Mouse (Mus musculus): ENCODE measurements around the gene Tceal9. TPM values are rescaled to one million over a fixed set of nuclear protein-coding genes. Genes with fewer than 3 reads are reported as not detected.
"Not testable (repeated sequence)": the region's sequence is repeated elsewhere in the genome, so short reads cannot be mapped to it uniquely, and the experiment has no call there.

Gene Tceal9
- total and polyA plus RNA-seq, 3 experiments = 79.9 to 197 (median 147) TPM

DNA sequence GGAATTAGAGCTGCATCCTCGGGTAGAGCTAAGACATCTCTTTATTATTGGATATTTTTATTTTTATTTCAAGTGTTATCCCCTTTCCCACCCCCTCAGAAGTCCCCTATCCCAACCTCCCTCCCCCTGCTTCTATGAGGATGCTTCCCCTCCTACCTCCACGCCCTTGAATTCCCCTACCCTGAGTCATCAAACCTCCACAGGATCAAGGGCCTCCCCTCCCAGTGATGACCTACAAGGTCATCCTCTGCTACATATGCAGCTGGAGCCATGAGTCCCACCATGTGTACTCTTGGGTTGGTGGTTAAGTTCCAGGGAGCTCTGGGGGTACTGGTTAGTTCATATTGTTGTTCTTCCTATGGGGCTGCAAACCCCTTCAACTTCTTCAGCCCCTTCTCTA is 31.5 kb upstream of the Tceal9 start:
- in situ Hi-C loops (cut with MboI; ENCODE audit: low pct_ligation_motif_present, low pct_unique_long_range_greater_than_20kb, low sequenced_read_pairs) (no loop called here), dilution Hi-C loops (cut with MboI; ENCODE audit: extremely low pct_ligation_motif_present, extremely low pct_unique_long_range_greater_than_20kb, low sequenced_read_pairs) (no loop called here)
- Histone ChIP-seq H3K27ac (ENCODE audit: insufficient read depth, low read depth) (no peak overlapping the region), H3K36me3 (replicated peaks in 1 of 2; ENCODE audit: control insufficient read depth in 1 of 2, insufficient read depth in 1 of 2, low read length in 1 of 2) (no peaks in the 10 kb centered on the region), H3K4me1 (ENCODE audit: control insufficient read depth in 1 of 2, insufficient read depth in 2 of 2) (no peaks in the 10 kb centered on the region), H3K27me3 (replicated peaks) (no peaks in the 10 kb centered on the region), H3K9ac (ENCODE audit: insufficient read depth, low read depth) (no peak overlapping the region), H3K4me2 (ENCODE audit: insufficient read depth, low read depth, poor library complexity, severe bottlenecking) (no peak overlapping the region), H3K9me3 (replicated peaks; ENCODE audit: low read length) (no peaks in the 10 kb centered on the region), H3K79me2 (replicated peaks; ENCODE audit: control insufficient read depth, extremely low read depth, insufficient read depth, poor library complexity, severe bottlenecking) (no peaks in the 10 kb centered on the region), H3K4me3 (replicated peaks in 1 of 3; ENCODE audit: low read depth in 2 of 3, low read length in 2 of 3, poor library complexity in 1 of 3) (no peak overlapping the region)
- TF ChIP-seq ZNF384 (IDR thresholded peaks at IDR 0.05; ENCODE audit: low read depth, low read length) = no peak
- no peak for DNase-seq (ENCODE audit: extremely low read depth)

GRCm38 (mm10) chrX:136214729-136215677 is 29.9 kb upstream of the Tceal9 start, which contains the start of the genes Tceal7 and Bex1:
Gene Tceal7 (plus strand): TSS chrX:136214779.
Gene Bex1 (minus strand): TSS chrX:136215513.
- dilution Hi-C loops (cut with MboI; ENCODE audit: extremely low pct_ligation_motif_present, extremely low pct_unique_long_range_greater_than_20kb, low sequenced_read_pairs); H3K27me3 ChIP-seq (replicated peaks); H3K9ac ChIP-seq (ENCODE audit: insufficient read depth, low read depth); in situ Hi-C loops (cut with MboI; ENCODE audit: low pct_ligation_motif_present, low pct_unique_long_range_greater_than_20kb, low sequenced_read_pairs); H3K27ac ChIP-seq (ENCODE audit: insufficient read depth, low read depth); H3K36me3 ChIP-seq (replicated peaks in 1 of 2; ENCODE audit: control insufficient read depth in 1 of 2, insufficient read depth in 1 of 2, low read length in 1 of 2); H3K9me3 ChIP-seq (replicated peaks; ENCODE audit: low read length); H3K4me2 ChIP-seq (ENCODE audit: insufficient read depth, low read depth, poor library complexity, severe bottlenecking); H3K4me1 ChIP-seq (ENCODE audit: control insufficient read depth in 1 of 2, insufficient read depth in 2 of 2); DNase-seq (ENCODE audit: extremely low read depth); H3K79me2 ChIP-seq (replicated peaks; ENCODE audit: control insufficient read depth, extremely low read depth, insufficient read depth, poor library complexity, severe bottlenecking); H3K4me3 ChIP-seq (replicated peaks in 1 of 3; ENCODE audit: low read depth in 2 of 3, low read length in 2 of 3, poor library complexity in 1 of 3): not testable (repeated sequence)

DNA sequence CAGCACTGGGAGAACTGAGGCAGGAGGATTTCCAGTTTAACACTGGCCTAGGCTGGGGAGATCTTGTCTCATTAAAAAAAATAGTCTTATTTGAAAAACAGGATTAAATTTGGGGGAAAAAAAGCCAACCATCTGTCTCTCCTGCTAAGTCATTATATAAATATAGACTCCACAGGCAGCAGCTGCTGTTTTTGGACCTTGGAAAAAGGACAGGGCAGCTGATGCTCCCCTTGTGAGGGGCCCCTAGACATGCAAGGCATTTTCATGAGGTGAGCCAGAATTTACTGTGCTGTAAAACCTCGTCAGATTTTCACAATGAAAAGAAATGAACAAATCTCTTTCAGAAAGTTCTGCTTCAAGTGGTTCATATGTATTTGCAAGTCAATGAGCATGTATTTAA is 28.6 kb upstream of the Tceal9 start:
- H3K27ac ChIP-seq (ENCODE audit: insufficient read depth, low read depth) = no peak overlapping the region
- H3K36me3 ChIP-seq (replicated peaks in 1 of 2; ENCODE audit: control insufficient read depth in 1 of 2, insufficient read depth in 1 of 2, low read length in 1 of 2) = no peaks in the 10 kb centered on the region
- in situ Hi-C loops (cut with MboI; ENCODE audit: low pct_ligation_motif_present, low pct_unique_long_range_greater_than_20kb, low sequenced_read_pairs) = no loop called here
- no peaks in the 10 kb centered on the region for H3K79me2 ChIP-seq (replicated peaks; ENCODE audit: control insufficient read depth, extremely low read depth, insufficient read depth, poor library complexity, severe bottlenecking)
- no peaks in the 10 kb centered on the region for H3K9me3 ChIP-seq (replicated peaks; ENCODE audit: low read length)
- H3K27me3 ChIP-seq (replicated peaks) = no peaks in the 10 kb centered on the region
- dilution Hi-C loops (cut with MboI; ENCODE audit: extremely low pct_ligation_motif_present, extremely low pct_unique_long_range_greater_than_20kb, low sequenced_read_pairs) = no loop called here
- H3K9ac ChIP-seq (ENCODE audit: insufficient read depth, low read depth) = no peak overlapping the region
- H3K4me1 ChIP-seq (ENCODE audit: control insufficient read depth in 1 of 2, insufficient read depth in 2 of 2) = no peaks in the 10 kb centered on the region
- H3K4me2 ChIP-seq (ENCODE audit: insufficient read depth, low read depth, poor library complexity, severe bottlenecking) = no peak overlapping the region
- no peak for DNase-seq (ENCODE audit: extremely low read depth)
- H3K4me3 ChIP-seq (replicated peaks in 1 of 3; ENCODE audit: low read depth in 2 of 3, low read length in 2 of 3, poor library complexity in 1 of 3) = no peak overlapping the region
- TF ChIP-seq POLR2AphosphoS2 (IDR thresholded peaks at IDR 0.05; ENCODE audit: low read depth, low read length) (no peak), CHD2 (IDR thresholded peaks at IDR 0.05; ENCODE audit: low read length) (no peak), ZKSCAN1 (IDR thresholded peaks at IDR 0.05; ENCODE audit: borderline replicate concordance, low read depth, low read length) (no peak), BHLHE40 (IDR thresholded peaks at IDR 0.05; ENCODE audit: low read depth, low read length) (no peak), MAX (IDR thresholded peaks at IDR 0.05; ENCODE audit: low read length) (no peak)
